Mouse (Mus musculus) cortical plate, adult 2 months (tissue): ENCODE measurements around the gene Usf3.

ENCODE experiments used
- CTCF ChIP-seq: fragments of 200-500 bp; IDR thresholded peaks from 2 replicates; pipeline ENCODE4 v1.5.1; 2011; ENCODE audit warnings: mild to moderate bottlenecking, control low read depth, low read length; ENCODE audit not compliant: insufficient read depth; ENCODE audit errors: extremely low read depth
- POLR2A ChIP-seq: fragments of 200-500 bp; IDR thresholded peaks from 2 replicates; pipeline ENCODE4 v1.6.1; 2011; ENCODE audit warnings: mild to moderate bottlenecking, low read length, control low read depth; ENCODE audit not compliant: insufficient read depth; ENCODE audit errors: extremely low read depth

DNA sequence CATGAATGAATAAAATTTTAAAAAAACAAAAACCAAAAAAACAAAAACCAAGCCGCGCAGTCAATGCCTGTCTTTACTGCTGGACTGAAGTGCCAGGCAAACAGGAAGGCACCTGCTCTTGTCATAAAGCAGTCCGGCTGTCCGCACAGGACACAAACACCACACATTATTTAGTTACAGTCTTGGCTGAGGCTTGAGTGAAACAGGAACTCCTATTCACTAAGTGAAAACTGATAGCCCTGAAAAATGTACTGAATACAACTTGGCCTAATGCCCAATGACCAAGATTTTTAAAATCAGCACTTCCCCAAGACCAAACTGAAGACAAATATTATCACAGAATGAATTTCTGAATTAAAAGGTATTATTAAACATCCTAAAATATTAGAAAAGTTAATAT is 46.6 kb upstream of the Usf3 start:
- TF ChIP-seq CTCF (no peak), POLR2A (no peak)
